Mouse (Mus musculus): Measurements from ENCODE around the gene Rap1gap. TPM values are rescaled to one million over a fixed set of nuclear protein-coding genes. Genes with fewer than 3 reads are reported as not detected.
A peak's percentile ranks its signal among the peaks of the same experiment; 100 is the strongest.

The Rap1gap gene
- polyA plus RNA-seq, 1 experiment from 2014 or later, result 119 TPM

GRCm38 (mm10) chr4:137765554-137765971 is 101.0 kb downstream of the Rap1gap start:
- peak; percentile 96 for ATAC-seq
- Histone ChIP-seq H3K4me2 (ENCODE audit: low read length) (no peak overlapping the region), H3K27me3 (replicated peaks; ENCODE audit: control insufficient read depth, insufficient read depth, low read length) (no peaks in the 10 kb centered on the region), H3K36me3 (ENCODE audit: control insufficient read depth, insufficient read depth, low read length) (no peaks in the 10 kb centered on the region), H3K4me3 (ENCODE audit: low read length) (no peak overlapping the region), H3K4me1 (ENCODE audit: control insufficient read depth, insufficient read depth, low read depth, low read length) (peaks cover 11% of the 10 kb centered on the region), H3K9ac (ENCODE audit: low read depth, low read length) (peak overlapping the region; percentile 19; the same call in 1 of the 2 replicates), H3K27ac (ENCODE audit: low read depth, low read length) (peak overlapping the region; percentile 80), H3K9me3 (ENCODE audit: control insufficient read depth, low read length) (no peaks in the 10 kb centered on the region)
- 29% methylated on average over 7 of the region's 7 CpGs for WGBS

- no peak overlapping the region for H3K4me3 ChIP-seq (ENCODE audit: low read length)
- H3K9me3 ChIP-seq (ENCODE audit: control insufficient read depth, low read length), result no peaks in the 10 kb centered on the region
- no peak for ATAC-seq
- peaks cover 11% of the 10 kb centered on the region for H3K4me1 ChIP-seq (ENCODE audit: control insufficient read depth, insufficient read depth, low read depth, low read length)
- WGBS, result 43% methylated on average over 5 of the region's 5 CpGs
- H3K27ac ChIP-seq (ENCODE audit: low read depth, low read length), result peak overlapping the region; percentile 60; the same call in 1 of the 2 replicates
- no peaks in the 10 kb centered on the region for H3K27me3 ChIP-seq (replicated peaks; ENCODE audit: control insufficient read depth, insufficient read depth, low read length)
- H3K36me3 ChIP-seq (ENCODE audit: control insufficient read depth, insufficient read depth, low read length), result no peaks in the 10 kb centered on the region
- H3K9ac ChIP-seq (ENCODE audit: low read depth, low read length), result no peak overlapping the region
- H3K4me2 ChIP-seq (ENCODE audit: low read length), result no peak overlapping the region
These were observed 101.8 kb downstream of the Rap1gap start for GRCm38 (mm10) chr4:137766365-137766764.

GRCm38 (mm10) chr4:137768381-137768780 is 103.9 kb downstream of the Rap1gap start:
- Histone ChIP-seq H3K4me2 (ENCODE audit: low read length) (no peak overlapping the region), H3K9ac (ENCODE audit: low read depth, low read length) (no peak overlapping the region), H3K4me3 (ENCODE audit: low read length) (no peak overlapping the region), H3K9me3 (ENCODE audit: control insufficient read depth, low read length) (no peaks in the 10 kb centered on the region), H3K27me3 (replicated peaks; ENCODE audit: control insufficient read depth, insufficient read depth, low read length) (no peaks in the 10 kb centered on the region), H3K4me1 (ENCODE audit: control insufficient read depth, insufficient read depth, low read depth, low read length) (peaks cover 11% of the 10 kb centered on the region), H3K36me3 (ENCODE audit: control insufficient read depth, insufficient read depth, low read length) (no peaks in the 10 kb centered on the region), H3K27ac (ENCODE audit: low read depth, low read length) (0 out of 2 replicates have a peak overlapping the region, but pooled peaks have one; percentile 4)
- no peak for ATAC-seq
- WGBS, result 70% methylated on average over 5 of the region's 5 CpGs

- ATAC-seq, result no peak
- Histone ChIP-seq H3K4me1 (ENCODE audit: control insufficient read depth, insufficient read depth, low read depth, low read length) (peaks cover 13% of the 10 kb centered on the region), H3K9me3 (ENCODE audit: control insufficient read depth, low read length) (no peaks in the 10 kb centered on the region), H3K36me3 (ENCODE audit: control insufficient read depth, insufficient read depth, low read length) (no peaks in the 10 kb centered on the region), H3K4me2 (ENCODE audit: low read length) (no peak overlapping the region), H3K27ac (ENCODE audit: low read depth, low read length) (no peak overlapping the region), H3K4me3 (ENCODE audit: low read length) (no peak overlapping the region), H3K9ac (ENCODE audit: low read depth, low read length) (no peak overlapping the region), H3K27me3 (replicated peaks; ENCODE audit: control insufficient read depth, insufficient read depth, low read length) (no peaks in the 10 kb centered on the region)
- WGBS, result 85% methylated on average over 6 of the region's 6 CpGs
These were observed 104.3 kb downstream of the Rap1gap start for GRCm38 (mm10) chr4:137768831-137769230.

GRCm38 (mm10) chr4:137769635-137770034 is 105.1 kb downstream of the Rap1gap start:
- Histone ChIP-seq H3K4me1 (ENCODE audit: control insufficient read depth, insufficient read depth, low read depth, low read length) (peaks cover 13% of the 10 kb centered on the region), H3K4me3 (ENCODE audit: low read length) (no peak overlapping the region), H3K27me3 (replicated peaks; ENCODE audit: control insufficient read depth, insufficient read depth, low read length) (no peaks in the 10 kb centered on the region), H3K9me3 (ENCODE audit: control insufficient read depth, low read length) (no peaks in the 10 kb centered on the region), H3K9ac (ENCODE audit: low read depth, low read length) (no peak overlapping the region), H3K27ac (ENCODE audit: low read depth, low read length) (no peak overlapping the region), H3K36me3 (ENCODE audit: control insufficient read depth, insufficient read depth, low read length) (no peaks in the 10 kb centered on the region), H3K4me2 (ENCODE audit: low read length) (no peak overlapping the region)
- no peak for ATAC-seq
- WGBS, result 48% methylated on average over 7 of the region's 7 CpGs

GRCm38 (mm10) chr4:137770901-137771612 is 106.5 kb downstream of the Rap1gap start:
- no peaks in the 10 kb centered on the region for H3K9me3 ChIP-seq (ENCODE audit: control insufficient read depth, low read length)
- no peak for ATAC-seq
- H3K9ac ChIP-seq (ENCODE audit: low read depth, low read length), result no peak overlapping the region
- H3K4me2 ChIP-seq (ENCODE audit: low read length), result no peak overlapping the region
- H3K27me3 ChIP-seq (replicated peaks; ENCODE audit: control insufficient read depth, insufficient read depth, low read length), result no peaks in the 10 kb centered on the region
- H3K36me3 ChIP-seq (ENCODE audit: control insufficient read depth, insufficient read depth, low read length), result no peaks in the 10 kb centered on the region
- H3K4me1 ChIP-seq (ENCODE audit: control insufficient read depth, insufficient read depth, low read depth, low read length), result peaks cover 6% of the 10 kb centered on the region
- WGBS, result 79% methylated on average over 14 of the region's 14 CpGs
- no peak overlapping the region for H3K4me3 ChIP-seq (ENCODE audit: low read length)
- H3K27ac ChIP-seq (ENCODE audit: low read depth, low read length), result no peak overlapping the region

GRCm38 (mm10) chr4:137771749-137772148 is 107.2 kb downstream of the Rap1gap start:
- no peaks in the 10 kb centered on the region for H3K9me3 ChIP-seq (ENCODE audit: control insufficient read depth, low read length)
- WGBS, result 76% methylated on average over 3 of the region's 3 CpGs
- peaks cover 4% of the 10 kb centered on the region; the same call in 1 of the 2 replicates for H3K4me1 ChIP-seq (ENCODE audit: control insufficient read depth, insufficient read depth, low read depth, low read length)
- no peak overlapping the region for H3K27ac ChIP-seq (ENCODE audit: low read depth, low read length)
- no peak overlapping the region for H3K9ac ChIP-seq (ENCODE audit: low read depth, low read length)
- H3K4me3 ChIP-seq (ENCODE audit: low read length), result no peak overlapping the region
- no peak overlapping the region for H3K4me2 ChIP-seq (ENCODE audit: low read length)
- H3K27me3 ChIP-seq (replicated peaks; ENCODE audit: control insufficient read depth, insufficient read depth, low read length), result no peaks in the 10 kb centered on the region
- ATAC-seq, result no peak
- no peaks in the 10 kb centered on the region for H3K36me3 ChIP-seq (ENCODE audit: control insufficient read depth, insufficient read depth, low read length)

- H3K4me1 ChIP-seq (ENCODE audit: control insufficient read depth, insufficient read depth, low read depth, low read length), result peaks cover 4% of the 10 kb centered on the region; the same call in 1 of the 2 replicates
- H3K36me3 ChIP-seq (ENCODE audit: control insufficient read depth, insufficient read depth, low read length), result no peaks in the 10 kb centered on the region
- no peak overlapping the region for H3K4me3 ChIP-seq (ENCODE audit: low read length)
- no peak overlapping the region for H3K9ac ChIP-seq (ENCODE audit: low read depth, low read length)
- 84% methylated on average over 16 of the region's 16 CpGs for WGBS
- H3K4me2 ChIP-seq (ENCODE audit: low read length), result no peak overlapping the region
- no peaks in the 10 kb centered on the region for H3K9me3 ChIP-seq (ENCODE audit: control insufficient read depth, low read length)
- H3K27ac ChIP-seq (ENCODE audit: low read depth, low read length), result no peak overlapping the region
- H3K27me3 ChIP-seq (replicated peaks; ENCODE audit: control insufficient read depth, insufficient read depth, low read length), result no peaks in the 10 kb centered on the region
- ATAC-seq, result no peak
These were observed 108.0 kb downstream of the Rap1gap start for GRCm38 (mm10) chr4:137772438-137773056.

GRCm38 (mm10) chr4:137773369-137773899 is 108.9 kb downstream of the Rap1gap start:
- Histone ChIP-seq H3K4me1 (ENCODE audit: control insufficient read depth, insufficient read depth, low read depth, low read length) (peaks cover 4% of the 10 kb centered on the region; the same call in 1 of the 2 replicates), H3K27ac (ENCODE audit: low read depth, low read length) (no peak overlapping the region), H3K9me3 (ENCODE audit: control insufficient read depth, low read length) (no peaks in the 10 kb centered on the region), H3K27me3 (replicated peaks; ENCODE audit: control insufficient read depth, insufficient read depth, low read length) (no peaks in the 10 kb centered on the region), H3K36me3 (ENCODE audit: control insufficient read depth, insufficient read depth, low read length) (no peaks in the 10 kb centered on the region), H3K9ac (ENCODE audit: low read depth, low read length) (no peak overlapping the region), H3K4me3 (ENCODE audit: low read length) (no peak overlapping the region), H3K4me2 (ENCODE audit: low read length) (no peak overlapping the region)
- 15% methylated on average over 2 of the region's 2 CpGs for WGBS
- ATAC-seq, result no peak
